Mouse (Mus musculus) retina, embryonic 14.5 days (tissue): ENCODE measurements at regions not wholly inside any gene's neighbourhood (a gene's known extent, or its start where the extent isn't known, plus 50 kb on each side); places are given as distances from the start of the nearest gene placed in this dataset.
"Not testable (repeated sequence)": the region's sequence is repeated elsewhere in the genome, so short reads cannot be mapped to it uniquely, and the experiment has no call there.

Experiments used
- DNase-seq: peaks from one replicate; pipeline ENCODE4 v3.0.0-alpha.2; 2015; ENCODE audit warnings: low spot score

DNA sequence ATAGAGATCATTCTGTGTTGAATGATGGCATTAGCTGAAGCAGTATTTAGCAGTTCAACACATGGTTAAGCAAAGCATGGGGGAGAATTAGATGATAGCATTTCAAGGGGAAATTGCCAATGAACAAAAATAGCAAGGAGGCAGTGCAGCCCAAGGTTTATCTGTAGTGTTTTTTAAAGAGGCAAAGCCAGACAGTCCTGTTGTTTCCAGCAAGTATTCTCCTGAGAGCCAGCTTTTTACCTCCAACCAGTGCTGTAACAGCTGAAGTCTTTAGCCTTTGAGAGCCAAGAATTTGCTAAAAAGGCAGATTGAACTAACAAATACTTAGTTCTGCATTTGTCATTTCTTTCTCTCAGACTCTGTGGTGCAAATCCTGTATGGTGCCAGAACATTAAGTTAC is 305.1 kb upstream of the Arx start:
- no peak for DNase-seq

DNA sequence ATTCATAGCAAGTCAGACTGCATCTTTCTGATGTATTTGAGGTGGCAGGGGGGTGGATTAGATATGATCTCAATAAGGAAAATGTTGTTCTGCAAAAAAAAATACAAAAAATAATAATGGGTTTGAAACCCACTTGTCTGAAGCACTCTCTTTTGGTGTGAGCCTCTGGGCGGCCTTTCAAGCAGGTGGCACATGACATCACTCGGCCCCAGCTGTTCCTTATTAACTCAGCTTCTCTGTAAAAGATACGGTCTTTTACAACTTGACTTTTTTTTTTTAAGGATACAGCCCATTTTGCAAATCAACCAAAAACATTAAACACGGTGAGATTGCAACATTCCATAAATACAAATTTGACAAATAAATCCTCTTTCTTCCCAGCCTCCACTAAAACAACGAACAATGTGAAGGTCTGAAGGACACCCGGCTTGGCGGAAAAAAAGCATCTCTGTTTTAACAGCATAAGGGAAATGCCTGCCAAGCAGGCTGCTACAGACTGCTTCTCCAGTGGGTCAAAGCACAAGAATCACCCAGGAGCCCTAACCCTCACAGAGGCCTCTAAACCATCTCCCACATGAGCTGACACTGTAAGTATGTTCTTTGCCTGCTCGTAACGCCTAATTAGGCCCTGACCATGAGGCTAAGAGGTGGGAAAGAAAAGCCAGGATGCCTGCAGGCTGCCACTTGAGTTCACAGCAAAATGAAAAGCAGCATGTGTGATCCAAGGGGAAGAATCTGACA is 283.8 kb upstream of the Arx start:
- DNase-seq, result peak; percentile 1

DNA sequence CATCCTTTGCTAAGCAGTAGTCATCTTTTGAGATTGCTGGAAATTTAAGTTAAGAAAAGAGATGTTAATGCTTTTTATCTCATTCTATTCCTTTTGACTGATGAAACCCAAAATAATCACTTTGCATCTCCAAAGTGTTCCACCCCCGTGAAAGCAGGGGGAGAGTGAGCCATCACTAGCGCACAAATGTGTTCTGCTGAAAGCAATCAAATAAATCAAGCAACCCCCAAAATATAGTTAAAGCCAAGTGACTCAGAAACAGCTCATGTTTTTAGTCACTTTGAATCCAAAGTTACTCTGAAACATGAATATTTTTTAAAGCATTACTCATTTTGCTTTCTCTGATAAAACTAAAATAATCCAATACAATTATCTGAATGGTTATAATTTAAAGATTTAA is 279.6 kb upstream of the Arx start:
- DNase-seq, result no peak

DNA sequence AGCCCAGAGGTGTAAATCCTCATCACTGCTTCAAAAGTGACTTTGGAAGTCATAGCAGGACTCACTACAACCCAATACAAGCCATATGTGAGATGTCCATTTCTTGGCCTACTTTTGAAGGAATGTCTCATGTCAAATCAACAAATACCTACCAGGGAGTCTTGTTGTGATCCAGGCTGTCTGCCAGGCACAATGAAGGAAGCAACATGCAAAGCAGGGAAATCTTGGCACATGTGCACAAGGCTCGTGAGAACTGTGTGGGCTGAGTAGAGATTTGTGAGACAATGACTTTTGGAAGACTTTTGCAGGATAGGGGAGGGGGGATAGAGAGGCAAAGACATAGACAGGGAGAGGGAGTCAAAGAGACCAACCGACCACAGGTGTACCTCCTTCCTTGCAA is 274.7 kb upstream of the Arx start:
- no peak for DNase-seq

DNA sequence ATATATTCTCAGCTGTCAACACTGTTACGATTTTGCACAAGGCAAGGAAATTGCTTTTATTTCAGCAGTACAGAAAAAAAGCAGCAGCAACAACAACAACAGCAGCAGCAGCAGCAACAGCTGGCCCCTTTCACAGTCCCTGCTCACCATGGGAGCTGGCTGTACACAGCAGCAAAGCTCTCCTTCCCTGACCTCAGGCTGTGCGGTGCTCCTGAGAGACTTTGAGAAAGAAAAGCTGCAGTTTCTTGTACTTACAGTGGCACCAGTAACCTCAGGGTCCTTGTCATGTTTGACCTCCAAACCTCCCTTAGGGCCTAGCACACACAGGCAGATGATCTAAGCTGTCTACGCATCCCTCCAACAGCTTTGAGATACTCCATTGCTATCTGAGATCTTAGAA is 269.9 kb upstream of the Arx start:
- DNase-seq, result no peak

DNA sequence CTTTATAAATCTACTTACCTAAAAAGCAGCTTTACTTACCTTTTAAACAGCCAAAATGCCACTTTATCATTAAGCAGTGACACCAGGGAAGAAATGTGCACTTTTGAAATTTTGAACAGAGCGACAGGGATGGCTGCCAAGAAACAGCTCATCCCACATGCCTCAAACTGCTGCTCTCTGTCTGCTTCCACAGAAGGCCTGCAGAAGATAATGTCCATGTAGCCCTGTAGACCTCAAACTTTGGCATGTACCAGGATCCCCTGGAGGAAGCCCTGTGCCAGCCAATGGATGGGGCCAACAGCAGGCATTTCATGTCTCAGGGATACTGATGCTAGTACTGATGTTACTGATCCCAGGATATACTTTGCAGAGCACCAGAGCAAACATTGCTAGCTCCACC is 245.1 kb upstream of the Arx start:
- no peak for DNase-seq

DNA sequence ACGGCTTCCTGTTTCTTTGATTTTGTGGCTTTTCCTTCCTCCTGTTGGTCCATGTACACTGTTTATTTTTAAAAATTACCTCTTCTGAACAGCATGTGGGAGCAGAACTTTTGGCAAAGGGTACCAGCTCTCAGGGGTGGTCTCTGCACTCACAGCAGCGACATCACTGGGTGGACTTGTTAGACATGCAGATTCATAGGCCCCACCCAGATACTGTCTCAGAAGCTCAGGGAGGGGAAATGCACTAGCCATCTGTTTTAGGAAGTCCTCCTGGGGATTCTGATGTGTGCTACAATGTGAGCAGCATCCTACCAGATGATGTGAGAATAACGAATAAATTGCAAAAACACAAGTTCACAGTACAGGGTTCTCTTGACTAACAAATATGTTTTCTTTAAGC is 243.5 kb upstream of the Arx start:
- DNase-seq, result no peak

DNA sequence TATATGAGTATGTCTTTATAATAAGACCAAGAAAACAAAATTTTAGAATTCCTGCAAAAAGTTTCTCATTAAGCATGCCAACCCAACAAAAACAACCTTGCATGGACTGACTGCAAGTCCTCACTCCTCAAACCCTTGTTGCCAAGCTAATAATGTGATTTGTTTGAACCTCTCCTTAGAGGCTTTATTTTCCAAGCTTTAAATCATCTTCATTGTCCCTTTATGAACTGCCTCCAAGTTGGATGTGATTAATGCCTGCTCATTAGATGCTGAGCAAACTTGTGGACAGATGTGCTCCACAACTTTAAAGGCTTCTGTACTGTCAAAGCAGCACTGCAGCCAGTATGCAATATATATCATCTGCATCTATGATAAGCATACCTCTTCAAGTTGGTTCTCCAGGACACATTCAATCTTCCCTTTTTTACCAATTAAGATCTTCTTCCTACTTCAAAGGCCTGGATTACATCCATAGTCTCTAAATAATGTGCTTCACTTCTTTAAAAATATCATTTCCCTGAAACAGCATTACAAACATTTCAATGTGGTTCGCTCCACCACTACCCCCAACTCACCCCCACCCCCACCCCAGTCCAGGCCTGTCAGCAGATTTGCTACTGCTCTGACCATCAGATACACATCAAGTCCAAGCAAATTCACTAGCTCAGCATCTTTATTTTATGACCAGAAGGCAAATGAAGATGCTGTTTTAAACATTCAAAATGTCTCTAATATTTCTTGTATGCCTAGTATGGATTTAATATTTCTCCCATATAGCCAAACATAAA is 237.1 kb upstream of the Arx start:
- DNase-seq, result no peak

DNA sequence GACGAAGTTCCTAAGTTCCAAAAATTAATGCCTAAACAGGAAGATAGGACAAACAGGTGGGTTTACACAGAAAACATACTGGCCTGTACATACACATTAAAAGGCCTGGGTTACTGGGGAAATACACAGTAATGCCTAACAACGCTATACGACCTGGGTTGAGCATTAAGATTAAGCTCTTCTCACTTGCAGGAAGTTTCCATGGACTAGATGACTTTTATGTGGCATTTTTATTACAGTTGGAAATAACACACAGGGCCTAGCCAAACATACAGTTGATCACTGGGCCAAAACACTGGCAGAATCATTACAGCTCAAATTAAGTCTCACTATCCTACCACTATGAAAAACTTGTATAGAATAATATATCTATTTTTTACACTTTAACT is 236.5 kb upstream of the Arx start:
- DNase-seq, result no peak

DNA sequence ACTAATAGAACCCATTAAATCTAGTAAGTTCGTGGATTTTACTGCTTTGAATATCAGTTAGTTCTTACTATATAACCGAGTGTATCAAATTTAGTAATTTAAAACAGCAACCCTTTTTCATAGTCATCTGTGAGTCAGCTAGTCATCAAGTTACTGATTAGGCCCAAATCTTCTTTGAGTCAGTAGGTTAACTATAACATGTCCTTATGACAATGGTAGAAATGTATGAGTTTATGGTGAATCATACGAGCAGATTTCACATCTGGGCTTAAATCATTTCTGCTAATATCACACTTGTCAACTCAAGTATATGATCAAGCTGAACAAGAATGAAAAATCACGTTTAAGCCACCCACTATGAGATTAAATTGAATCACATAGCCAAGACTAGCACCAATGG is 226.7 kb upstream of the Arx start:
- no peak for DNase-seq

DNA sequence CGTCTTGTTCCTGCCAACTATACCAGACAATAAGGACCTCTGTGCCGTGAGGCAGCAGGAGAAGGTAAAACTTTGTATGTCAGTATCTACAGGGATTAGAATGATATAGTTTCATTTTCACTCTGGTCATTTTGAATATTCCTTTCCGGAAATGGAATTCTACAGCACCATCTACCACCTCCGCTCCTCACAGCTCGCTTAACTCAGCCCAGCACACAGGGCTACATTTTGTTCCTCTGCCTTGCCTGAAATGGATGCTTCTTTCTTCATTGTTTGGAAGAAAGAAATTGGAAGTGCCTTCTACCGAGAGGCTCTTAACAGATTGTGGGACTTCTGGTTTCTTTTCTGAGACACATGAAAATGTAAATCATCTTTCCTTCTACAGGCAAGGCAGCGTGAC is 217.4 kb upstream of the Arx start:
- no peak for DNase-seq

DNA sequence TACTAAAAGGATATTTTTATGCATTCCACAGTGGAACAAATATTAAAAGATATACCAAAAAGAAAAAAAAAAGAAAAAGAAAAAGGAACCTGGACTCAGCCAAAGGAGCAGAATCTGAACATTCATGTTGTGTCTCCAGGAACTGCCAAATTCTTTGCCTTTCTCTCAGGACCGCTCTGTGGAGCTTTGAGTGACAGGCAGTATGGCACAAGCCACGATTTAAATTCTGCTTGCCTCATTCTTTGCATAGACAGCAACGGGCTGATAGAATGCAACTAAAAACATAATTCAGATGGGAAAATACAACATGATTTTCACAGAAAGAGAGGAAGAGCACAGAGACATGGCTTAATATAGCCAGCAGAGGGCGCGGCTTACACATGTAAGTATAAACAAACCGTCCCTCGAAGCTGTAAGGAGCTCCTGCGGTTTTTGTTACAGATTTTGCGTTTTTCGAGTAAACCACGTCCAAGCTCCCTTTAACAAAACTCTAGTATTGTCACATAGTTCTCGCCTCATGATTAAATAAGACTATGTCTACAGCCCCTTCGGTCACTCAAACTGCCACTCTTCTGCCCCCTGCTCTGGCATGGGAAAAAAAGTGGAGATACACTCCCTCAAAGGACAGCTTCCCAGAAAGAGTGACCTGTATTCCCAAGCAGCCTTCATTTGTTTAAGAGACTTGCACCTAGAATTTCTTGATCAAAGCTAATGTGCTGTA is 216.5 kb upstream of the Arx start:
- DNase-seq, result peak; percentile 81

DNA sequence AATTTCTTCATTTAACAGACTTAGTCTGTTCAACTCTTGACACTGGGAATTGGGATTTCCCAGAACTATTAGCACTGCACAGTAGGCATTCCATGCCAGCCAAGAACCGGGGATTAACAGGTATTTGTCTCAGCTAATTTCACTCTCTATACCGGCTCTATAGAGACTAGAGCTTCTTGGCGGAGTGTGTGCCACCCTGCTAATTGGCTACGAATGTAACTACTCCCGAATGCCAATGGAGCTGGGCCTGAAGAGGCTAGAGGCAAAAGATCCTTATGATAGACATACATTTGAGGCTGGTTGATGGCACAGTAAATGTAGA is 216.0 kb upstream of the Arx start:
- DNase-seq, result no peak

DNA sequence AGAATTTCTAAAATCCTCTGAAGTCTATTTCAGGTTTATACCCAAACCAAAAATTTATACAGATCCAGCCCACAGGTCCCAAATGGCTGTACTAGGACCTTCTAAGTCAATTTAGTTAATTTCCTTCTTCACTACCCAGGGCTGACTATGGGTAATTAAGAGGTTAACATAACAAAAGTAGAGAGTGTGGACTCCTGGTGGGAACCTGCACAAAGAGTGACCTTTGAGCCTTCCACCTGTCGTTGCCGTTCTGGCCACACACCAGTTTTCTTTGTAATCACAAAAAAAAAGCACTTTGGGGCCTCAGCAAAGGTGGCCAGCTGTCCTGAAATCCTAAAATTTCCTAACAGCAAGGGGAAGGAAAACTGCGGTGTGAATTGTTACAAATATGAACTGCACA is 197.3 kb upstream of the Arx start:
- no peak for DNase-seq

DNA sequence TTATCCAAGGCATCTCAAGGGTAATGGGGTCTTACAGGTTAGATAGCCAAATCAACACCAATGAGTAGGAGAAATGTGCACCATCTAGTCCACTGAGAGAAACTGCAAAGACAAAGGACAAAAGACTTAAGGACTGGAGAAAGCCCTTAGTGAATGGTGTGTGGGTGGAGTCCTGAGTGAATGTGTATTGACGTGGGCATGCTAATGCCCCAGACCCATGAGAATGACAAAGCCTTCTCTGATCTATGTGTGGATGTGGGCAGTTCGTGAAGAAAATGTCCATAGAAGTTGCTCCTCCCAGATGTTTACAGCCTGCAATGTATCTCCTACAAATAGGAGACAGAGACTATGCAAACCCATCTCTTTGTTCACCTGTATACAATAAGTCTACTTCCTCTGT is 188.7 kb upstream of the Arx start:
- DNase-seq, result no peak

DNA sequence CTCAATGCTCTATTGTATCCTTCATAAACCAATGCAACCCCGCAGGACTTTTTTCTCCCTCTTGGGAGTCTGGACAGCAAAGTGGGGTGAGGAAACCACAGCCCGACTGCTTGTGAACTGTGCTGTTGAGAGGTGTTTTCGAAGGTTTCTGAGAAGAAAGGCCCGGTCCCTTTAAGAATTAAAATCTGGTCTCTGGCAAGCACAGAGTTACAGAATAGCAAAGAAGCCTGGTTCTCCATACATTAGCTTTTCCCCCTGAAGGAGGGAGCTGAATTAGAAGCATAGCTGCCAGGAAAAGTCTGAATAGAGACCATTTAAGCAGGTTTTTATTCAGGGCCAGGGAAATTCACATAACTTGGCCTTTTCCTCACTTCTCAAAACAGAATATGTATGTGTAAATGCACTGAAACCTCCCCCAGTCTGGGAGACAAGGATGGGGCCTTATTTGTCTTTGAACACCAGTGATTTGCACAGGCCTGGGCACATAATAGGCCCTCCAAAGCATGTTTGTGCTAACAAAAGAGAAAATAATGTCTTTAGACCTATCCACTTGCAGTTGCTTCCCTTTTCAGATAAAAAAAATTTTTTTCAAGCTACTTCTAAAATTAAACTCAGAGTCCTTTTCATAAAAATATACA is 178.2 kb upstream of the Arx start:
- DNase-seq, result no peak

DNA sequence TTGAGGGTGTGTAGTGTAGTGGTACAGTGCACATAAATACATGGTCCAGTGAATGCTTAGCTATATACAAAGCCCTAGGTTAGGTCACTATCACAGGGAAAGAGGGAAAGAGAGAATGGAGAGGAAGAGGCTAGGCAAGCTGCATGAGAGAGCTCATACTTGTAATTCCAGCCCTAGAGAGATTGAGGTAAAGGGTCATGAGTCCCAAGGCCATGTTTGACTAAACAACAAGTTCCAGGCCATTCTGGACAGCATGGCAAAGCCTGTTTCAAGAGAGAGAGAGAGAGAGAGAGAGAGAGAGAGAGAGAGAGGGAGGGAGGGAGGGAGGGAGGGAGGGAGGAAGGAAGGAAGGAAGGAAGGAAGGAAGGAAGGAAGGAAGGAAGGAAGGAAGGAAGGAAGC is 131.9 kb upstream of the Arx start:
- not testable (repeated sequence) for DNase-seq

DNA sequence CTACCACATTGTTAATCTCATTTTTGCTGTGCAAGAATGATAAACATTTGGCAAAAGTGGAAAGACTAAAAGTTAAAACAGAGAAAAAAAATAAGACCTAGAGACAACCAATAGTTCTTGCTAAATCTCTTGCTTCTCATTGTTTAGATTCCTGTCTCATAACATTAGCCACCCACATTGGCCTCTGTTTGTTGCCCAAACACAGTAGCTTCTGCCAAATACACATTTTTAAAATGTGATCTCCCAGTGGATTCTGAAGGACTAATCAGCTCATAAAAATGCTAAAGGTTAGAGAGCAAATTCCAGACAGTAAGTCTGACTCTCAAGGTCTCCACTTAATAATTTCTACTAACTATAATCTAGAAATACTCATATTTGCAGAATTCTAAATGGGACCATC is 127.1 kb upstream of the Arx start:
- DNase-seq, result no peak

DNA sequence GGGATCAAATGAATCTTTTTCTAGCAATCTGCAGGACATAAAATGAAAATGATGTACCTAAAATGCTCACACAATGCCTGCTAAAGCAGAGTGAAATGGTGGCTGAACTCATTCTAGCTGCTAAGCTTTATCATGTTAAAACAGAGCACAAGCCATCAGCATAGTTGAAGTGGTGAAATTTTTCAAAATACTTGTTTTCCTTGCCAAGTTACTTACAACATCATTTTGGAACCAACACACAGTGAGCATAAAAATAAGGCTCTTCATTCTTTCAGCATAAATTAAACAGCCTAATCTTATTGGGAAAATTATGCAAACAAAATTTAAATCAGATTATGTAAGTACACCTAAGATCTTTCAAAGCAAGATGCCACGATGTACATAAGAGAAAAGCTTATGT is 125.3 kb upstream of the Arx start:
- DNase-seq, result no peak
